Mouse (Mus musculus) olfactory bulb, adult 2 months (tissue): ENCODE results near the gene Cacng4. TPM values are rescaled to one million over a fixed set of nuclear protein-coding genes. Genes with fewer than 3 reads are reported as not detected.

Experiments
- H3K27ac ChIP-seq: fragments of 200-500 bp; 2 replicates; pipeline ENCODE4 v1.5.1; 2012; ENCODE audit warnings: low read depth, low read length; ENCODE audit not compliant: insufficient read depth
- H3K4me1 ChIP-seq: fragments of 200-500 bp; 2 replicates; pipeline ENCODE4 v1.6.1; 2012; ENCODE audit warnings: low read length; ENCODE audit not compliant: control insufficient read depth, insufficient read depth
- H3K4me3 ChIP-seq: fragments of 200-500 bp; 2 replicates; pipeline ENCODE4 v1.5.1; 2012; ENCODE audit warnings: mild to moderate bottlenecking, low read depth, low read length, moderate library complexity; ENCODE audit not compliant: insufficient read depth
- CTCF ChIP-seq: fragments of 200-500 bp; IDR thresholded peaks from 2 replicates; pipeline ENCODE4 v1.5.1; 2012; ENCODE audit warnings: low read depth, mild to moderate bottlenecking, low read length, moderate library complexity; ENCODE audit not compliant: insufficient read depth
- POLR2A ChIP-seq: fragments of 200-500 bp; IDR thresholded peaks from 2 replicates; pipeline ENCODE4 v1.6.1; 2012; ENCODE audit warnings: mild to moderate bottlenecking, low read depth, low read length, moderate library complexity; ENCODE audit not compliant: insufficient read depth
- WGBS: fragments of 180-500 bp; shearing (Covaris S2); methylation state at CpG from one replicate; pipeline ENCODE4 v1.1.7; 2018; 5-methylcytosine and 5-hydroxymethylcytosine counted together
- polyA plus RNA-seq: library from polyadenylated mRNA; stranded (reverse); fragments of >200 nt; gene quantifications from 2 replicates; pipeline ENCODE4 v1.2.4, GENCODE M21; 2012; ENCODE audit warnings: low replicate concordance; ENCODE audit not compliant: missing spikeins, insufficient read depth, insufficient read length

The Cacng4 gene
- not detected in 2 replicates for polyA plus RNA-seq

- no peak for TF ChIP-seq CTCF
- TF ChIP-seq POLR2A, result no peak
- H3K4me1 ChIP-seq, result peaks cover 33% of the 10 kb centered on the region
- 13% methylated on average over 69 of the region's 73 CpGs for WGBS
- peak within 1 kb of the TSS; percentile 95 for H3K4me3 ChIP-seq
- H3K27ac ChIP-seq, result peak within 1 kb of the TSS; percentile 60
Measured at GRCm38 (mm10) chr11:107794547-107795269, at the start of gene Cacng4. Gene Cacng4 (minus strand): TSS chr11:107794557.

DNA sequence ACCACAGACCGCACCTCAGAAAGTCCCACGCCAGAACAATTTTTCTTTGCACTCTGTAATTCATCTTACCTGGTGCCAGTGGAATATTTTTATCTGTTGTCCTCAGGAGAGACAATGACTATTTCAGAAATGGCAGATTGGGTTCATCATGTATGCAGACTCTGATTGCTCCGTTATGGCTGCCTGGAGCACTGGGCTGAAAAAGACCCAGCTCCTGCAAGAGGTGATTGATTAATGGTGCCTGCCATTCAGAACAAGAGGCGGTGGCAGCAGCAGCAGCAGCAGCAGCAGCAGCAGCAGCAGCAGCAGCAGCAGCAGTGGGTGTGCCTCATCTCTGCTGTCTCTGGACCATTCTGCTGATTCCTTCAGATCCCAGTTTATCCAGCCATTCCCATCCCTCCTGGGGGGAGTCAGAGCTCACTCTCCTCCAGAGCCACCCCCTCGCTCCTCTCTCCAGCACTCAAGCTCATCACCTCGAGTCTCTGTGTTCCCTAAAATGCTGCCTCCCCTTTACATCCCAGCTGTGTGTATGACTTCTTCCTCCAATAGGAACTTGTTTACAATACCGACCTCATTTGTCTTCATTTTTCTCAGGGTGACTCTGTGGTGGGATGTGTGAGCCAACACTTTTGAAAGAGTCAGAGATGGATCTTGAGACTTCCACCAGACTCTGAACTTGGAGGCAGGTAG, 39.1 kb upstream of the Cacng4 start:
- H3K4me3 ChIP-seq, result no peak overlapping the region
- WGBS, result 61% methylated on average over 7 of the region's 7 CpGs
- TF ChIP-seq POLR2A (no peak), CTCF (no peak)
- peaks cover 2% of the 10 kb centered on the region; the same call in 1 of the 2 replicates for H3K4me1 ChIP-seq
- no peak overlapping the region for H3K27ac ChIP-seq

DNA sequence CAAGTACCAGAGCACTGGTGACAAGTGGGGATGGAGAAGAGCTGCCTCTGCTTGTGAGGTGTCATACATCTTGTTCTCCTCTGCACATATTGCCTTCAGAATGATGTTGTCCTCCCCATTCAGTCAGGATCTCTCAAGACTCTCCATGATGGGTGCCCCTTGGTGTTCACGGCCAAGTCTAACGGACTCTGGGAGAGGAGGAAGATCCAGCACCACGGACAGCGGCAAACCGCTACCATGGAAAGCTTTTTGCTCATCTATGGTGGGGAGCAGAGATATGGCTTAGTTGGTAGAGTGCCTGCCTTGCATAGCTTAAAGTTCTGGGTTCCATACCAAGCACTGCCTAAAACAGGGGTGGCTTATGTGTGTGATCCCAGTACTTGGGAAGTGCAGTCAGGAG, 22.8 kb upstream of the Cacng4 start:
- Histone ChIP-seq H3K4me3 (no peak overlapping the region), H3K27ac (no peak overlapping the region), H3K4me1 (peaks cover 15% of the 10 kb centered on the region)
- WGBS, result 67% methylated on average over 5 of the region's 5 CpGs
- no peak for TF ChIP-seq CTCF
- no peak for TF ChIP-seq POLR2A

DNA sequence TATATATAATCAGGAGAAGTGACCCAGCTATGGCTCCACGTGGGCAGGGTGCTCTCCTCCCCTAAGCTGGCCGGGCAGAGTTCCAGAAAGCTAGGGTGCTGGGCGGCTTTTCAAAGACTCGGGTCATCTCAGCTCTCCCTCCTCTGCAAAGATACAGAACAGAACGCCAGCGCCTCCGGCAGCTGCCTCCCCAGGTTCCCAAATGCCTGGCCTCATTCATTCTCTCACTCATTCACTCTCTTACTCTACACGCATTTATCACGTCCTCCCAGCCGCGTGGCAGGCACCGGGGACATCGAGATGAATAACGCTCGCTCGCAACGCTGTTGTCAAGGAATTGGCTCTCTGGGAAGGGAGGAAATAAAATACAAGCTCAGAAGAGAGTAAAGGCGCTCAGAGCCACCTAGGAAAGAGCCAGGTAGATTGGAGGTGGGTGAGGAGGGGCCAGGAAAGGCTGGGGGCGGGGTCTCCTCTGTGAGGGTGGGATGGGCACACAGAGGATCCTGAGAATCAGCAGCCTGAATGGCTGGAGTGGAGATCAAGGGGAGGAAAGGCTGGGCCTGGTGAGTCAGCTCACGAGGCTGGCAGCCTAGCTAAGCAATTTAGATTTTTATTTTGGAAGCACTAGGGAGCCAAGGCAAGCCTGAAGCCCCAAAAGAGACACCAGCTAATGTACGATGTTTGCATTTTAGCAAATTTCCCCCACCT, 18.7 kb upstream of the Cacng4 start:
- TF ChIP-seq POLR2A, result 0 out of 2 replicates have a peak, but pooled peaks have one; percentile 4
- no peak for TF ChIP-seq CTCF
- peaks cover 15% of the 10 kb centered on the region for H3K4me1 ChIP-seq
- 12% methylated on average over 21 of the region's 21 CpGs for WGBS
- H3K4me3 ChIP-seq, result peak overlapping the region; percentile 16
- H3K27ac ChIP-seq, result peak overlapping the region; percentile 65

GRCm38 (mm10) chr11:107812429-107812828, 18.1 kb upstream of the Cacng4 start:
- Histone ChIP-seq H3K4me1 (peaks cover 15% of the 10 kb centered on the region), H3K4me3 (no peak overlapping the region), H3K27ac (no peak overlapping the region)
- 57% methylated on average over 4 of the region's 4 CpGs for WGBS
- no peak for TF ChIP-seq CTCF
- no peak for TF ChIP-seq POLR2A

- no peak for TF ChIP-seq POLR2A
- Histone ChIP-seq H3K27ac (no peak overlapping the region), H3K4me3 (no peak overlapping the region), H3K4me1 (peaks cover 11% of the 10 kb centered on the region)
- 76% methylated on average over 8 of the region's 8 CpGs for WGBS
Measured at GRCm38 (mm10) chr11:107808508-107808907, 14.2 kb upstream of the Cacng4 start.

GRCm38 (mm10) chr11:107806058-107806457, 11.7 kb upstream of the Cacng4 start:
- WGBS, result 53% methylated on average over 1 of the region's 1 CpGs
- Histone ChIP-seq H3K4me3 (no peak overlapping the region), H3K27ac (no peak overlapping the region), H3K4me1 (no peaks in the 10 kb centered on the region)
- TF ChIP-seq CTCF, result no peak
- no peak for TF ChIP-seq POLR2A

- H3K4me1 ChIP-seq, result peaks cover 17% of the 10 kb centered on the region
- TF ChIP-seq POLR2A (no peak), CTCF (no peak)
- 82% methylated on average over 3 of the region's 3 CpGs for WGBS
- no peak overlapping the region for H3K4me3 ChIP-seq
- H3K27ac ChIP-seq, result no peak overlapping the region
Measured at GRCm38 (mm10) chr11:107801946-107802345, 7.6 kb upstream of the Cacng4 start.

GRCm38 (mm10) chr11:107799331-107799730, 5.0 kb upstream of the Cacng4 start:
- Histone ChIP-seq H3K4me3 (no peak overlapping the region), H3K4me1 (peaks cover 20% of the 10 kb centered on the region), H3K27ac (no peak overlapping the region)
- TF ChIP-seq POLR2A (no peak), CTCF (no peak)
- WGBS, result 18% methylated on average over 9 of the region's 9 CpGs
